Mouse (Mus musculus) myocyte (in vitro differentiated cells): ENCODE data around the gene Krt90.

Experiments used
- E2F4 ChIP-seq: IDR thresholded peaks from one replicate; pipeline ENCODE4 v1.6.1; 2011; ENCODE audit warnings: mild to moderate bottlenecking, control low read depth, moderate library complexity; ENCODE audit not compliant: insufficient read depth
- POLR2A ChIP-seq: IDR thresholded peaks from one replicate; pipeline ENCODE4 v1.6.1; 2011; ENCODE audit warnings: low read depth, mild to moderate bottlenecking, control low read depth, moderate library complexity; ENCODE audit not compliant: insufficient read length
- POLR2AphosphoS2 ChIP-seq: IDR thresholded peaks from one replicate; pipeline ENCODE4 v1.6.1; 2011; ENCODE audit warnings: low read depth, control low read depth; ENCODE audit not compliant: insufficient read length

DNA sequence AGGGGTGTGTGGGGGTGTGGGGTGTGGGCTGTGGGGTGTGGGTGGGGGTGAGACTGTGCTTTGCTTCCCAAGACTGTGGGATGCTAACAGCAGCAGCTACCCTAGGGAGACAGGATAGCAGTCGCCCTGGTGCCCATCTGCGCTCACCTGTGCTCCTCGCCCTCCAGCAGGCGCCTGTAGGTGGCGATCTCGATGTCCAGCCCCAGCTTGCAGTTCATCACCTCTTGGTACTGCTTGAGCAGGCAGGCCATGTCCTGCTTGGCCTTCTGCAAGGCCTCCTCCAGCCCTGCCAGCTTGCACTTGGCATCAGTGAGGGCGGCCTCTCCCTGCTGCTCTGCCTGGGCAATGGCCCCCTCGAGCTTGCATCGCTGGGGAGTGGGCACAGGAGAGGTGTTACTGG is 20.2 kb downstream of the Krt90 start:
- TF ChIP-seq POLR2A (no peak), E2F4 (no peak), POLR2AphosphoS2 (no peak)
